Mouse (Mus musculus) heart, embryonic 13.5 days (tissue): ENCODE measurements at regions not wholly inside any gene's neighbourhood (a gene's known extent, or its start where the extent isn't known, plus 50 kb on each side); places are given as distances from the start of the nearest gene placed in this dataset.
"Not testable (repeated sequence)": the region's sequence is repeated elsewhere in the genome, so short reads cannot be mapped to it uniquely, and the experiment has no call there.

Experiments used
- ATAC-seq: fragments of 200-750 bp; cut with Nextera tagmentation; 2 replicates; pipeline ENCODE4 v1.8.0; 2017; ENCODE audit warnings: moderate TSS enrichment; ENCODE audit not compliant: insufficient number of reproducible peaks, low FRiP score, low TSS enrichment; ENCODE audit errors: extremely low read depth
- H3K27ac ChIP-seq: fragments of 300-500 bp; sonication (generic); replicated peaks from 2 replicates; pipeline ENCODE4 v1.5.1; 2015; ENCODE audit warnings: moderate library complexity, mild to moderate bottlenecking, inconsistent platforms
- H3K27me3 ChIP-seq: fragments of 300-500 bp; sonication (generic); replicated peaks from 2 replicates; pipeline ENCODE4 v1.6.1; 2015; ENCODE audit warnings: mild to moderate bottlenecking, inconsistent platforms
- H3K36me3 ChIP-seq: fragments of 300-500 bp; sonication (generic); 2 replicates; pipeline ENCODE4 v1.6.1; 2015; ENCODE audit warnings: mild to moderate bottlenecking, inconsistent platforms
- H3K4me1 ChIP-seq: fragments of 300-500 bp; sonication (generic); 2 replicates; pipeline ENCODE4 v1.6.1; 2015; ENCODE audit warnings: inconsistent platforms
- H3K4me2 ChIP-seq: fragments of 300-500 bp; sonication (generic); 2 replicates; pipeline ENCODE4 v1.6.1; 2015; ENCODE audit warnings: inconsistent platforms, mild to moderate bottlenecking, moderate library complexity
- H3K4me3 ChIP-seq: fragments of 300-500 bp; sonication (generic); 2 replicates; pipeline ENCODE4 v1.5.1; 2015; ENCODE audit warnings: moderate library complexity, mild to moderate bottlenecking, inconsistent platforms
- H3K9ac ChIP-seq: fragments of 300-500 bp; sonication (generic); 2 replicates; pipeline ENCODE4 v1.6.1; 2015; ENCODE audit warnings: inconsistent platforms, mild to moderate bottlenecking, moderate library complexity
- H3K9me3 ChIP-seq: fragments of 300-500 bp; sonication (generic); 2 replicates; pipeline ENCODE4 v1.6.1; 2016; ENCODE audit warnings: inconsistent platforms
- WGBS: fragments of 180-500 bp; shearing (Covaris S2); methylation state at CpG from one replicate; pipeline ENCODE4 v1.1.7; 2015; ENCODE audit warnings: mixed read lengths; 5-methylcytosine and 5-hydroxymethylcytosine counted together

DNA sequence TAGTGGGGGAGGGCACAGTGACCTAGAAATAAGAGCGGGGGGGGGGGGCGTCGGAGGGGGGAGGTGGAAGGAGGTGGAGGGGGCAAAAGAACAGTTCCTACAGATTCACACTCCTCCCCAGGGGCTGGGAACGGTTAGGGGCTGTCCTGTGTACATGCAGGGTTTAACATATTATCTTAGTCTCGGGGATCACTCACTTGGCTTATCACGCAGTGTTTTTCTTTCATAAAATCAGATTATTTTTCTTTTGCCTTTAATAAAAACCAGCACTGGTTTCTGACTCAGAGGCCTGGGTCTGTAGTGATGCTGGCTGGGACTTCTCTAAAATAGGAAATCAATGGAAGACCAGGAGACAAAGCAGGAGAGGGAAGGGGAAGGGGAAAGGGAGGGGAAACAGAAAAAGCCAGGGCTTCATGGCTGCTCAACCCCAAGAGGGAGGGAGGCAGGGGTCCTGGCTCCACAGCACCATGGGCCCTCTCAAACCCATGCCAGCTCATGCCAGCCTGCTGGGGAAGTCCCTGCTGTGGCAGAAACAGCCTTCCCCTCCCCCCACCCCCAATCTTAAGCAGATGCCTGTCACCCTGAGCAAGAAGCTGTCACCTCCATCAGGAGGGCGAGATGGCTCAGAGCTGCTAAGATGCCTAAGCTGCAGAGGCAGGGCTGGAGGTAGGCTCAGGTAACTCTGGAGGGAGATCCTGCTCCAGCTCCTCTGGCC, 108.3 kb upstream of the Syt13 start:
- Histone ChIP-seq H3K9me3 (peaks cover 6% of the 10 kb centered on the region; the same call in 1 of the 2 replicates), H3K27me3 (peaks cover 30% of the 10 kb centered on the region), H3K4me1 (peaks cover 14% of the 10 kb centered on the region), H3K36me3 (no peaks in the 10 kb centered on the region), H3K27ac (no peak overlapping the region), H3K9ac (no peak overlapping the region), H3K4me2 (no peak overlapping the region), H3K4me3 (no peak overlapping the region)
- ATAC-seq = no peak
- WGBS = 12% methylated on average over 7 of the region's 7 CpGs

DNA sequence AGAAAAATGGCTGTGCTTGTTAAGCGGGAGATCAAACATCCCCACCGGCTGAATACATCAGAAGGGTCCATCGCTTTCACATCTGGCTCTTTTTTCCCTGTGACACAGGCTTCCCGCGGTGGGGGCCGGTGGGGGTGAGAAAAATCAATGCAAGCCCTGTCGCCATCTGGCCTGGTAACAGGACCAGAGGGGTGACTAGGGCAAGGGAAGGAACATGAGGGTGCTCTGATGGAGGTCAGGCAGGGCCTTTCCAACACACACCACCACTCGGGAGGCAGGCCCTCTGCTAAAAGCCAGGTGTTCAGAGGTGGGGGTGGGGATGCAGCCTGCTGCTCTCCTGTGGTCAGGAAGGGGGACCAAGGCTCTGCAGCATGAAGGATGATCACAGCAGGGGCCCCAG, 107.5 kb upstream of the Syt13 start:
- Histone ChIP-seq H3K27me3 (peaks cover 34% of the 10 kb centered on the region), H3K4me2 (no peak overlapping the region), H3K4me3 (no peak overlapping the region), H3K36me3 (no peaks in the 10 kb centered on the region), H3K27ac (no peak overlapping the region), H3K9me3 (peaks cover 6% of the 10 kb centered on the region; the same call in 1 of the 2 replicates), H3K4me1 (peaks cover 14% of the 10 kb centered on the region), H3K9ac (no peak overlapping the region)
- WGBS = 16% methylated on average over 8 of the region's 8 CpGs
- no peak for ATAC-seq

DNA sequence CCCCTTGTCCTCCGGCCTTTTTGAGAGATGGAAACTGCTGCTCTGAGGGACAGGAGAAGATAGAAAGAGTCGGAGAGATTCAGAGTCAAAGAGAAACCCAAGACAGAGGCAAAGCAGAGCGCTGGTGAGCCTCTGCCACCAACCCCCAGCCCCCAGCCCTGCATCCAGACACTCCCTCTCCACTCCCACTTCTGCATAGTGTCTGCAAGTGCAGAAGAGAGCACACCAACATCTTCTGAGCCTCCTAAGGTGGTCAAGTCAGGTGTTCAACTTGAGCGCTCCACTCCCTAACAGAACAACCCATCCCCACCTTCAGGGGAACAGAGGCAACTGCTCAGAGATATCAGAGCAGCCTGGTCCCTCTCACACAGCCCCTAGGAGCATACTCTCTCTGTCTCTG, 106.8 kb upstream of the Syt13 start:
- Histone ChIP-seq H3K4me1 (peaks cover 14% of the 10 kb centered on the region), H3K9ac (no peak overlapping the region), H3K36me3 (no peaks in the 10 kb centered on the region), H3K4me3 (no peak overlapping the region), H3K27ac (no peak overlapping the region), H3K9me3 (peaks cover 6% of the 10 kb centered on the region; the same call in 1 of the 2 replicates), H3K27me3 (peaks cover 39% of the 10 kb centered on the region), H3K4me2 (no peak overlapping the region)
- no peak for ATAC-seq
- 55% methylated on average over 4 of the region's 4 CpGs for WGBS

DNA sequence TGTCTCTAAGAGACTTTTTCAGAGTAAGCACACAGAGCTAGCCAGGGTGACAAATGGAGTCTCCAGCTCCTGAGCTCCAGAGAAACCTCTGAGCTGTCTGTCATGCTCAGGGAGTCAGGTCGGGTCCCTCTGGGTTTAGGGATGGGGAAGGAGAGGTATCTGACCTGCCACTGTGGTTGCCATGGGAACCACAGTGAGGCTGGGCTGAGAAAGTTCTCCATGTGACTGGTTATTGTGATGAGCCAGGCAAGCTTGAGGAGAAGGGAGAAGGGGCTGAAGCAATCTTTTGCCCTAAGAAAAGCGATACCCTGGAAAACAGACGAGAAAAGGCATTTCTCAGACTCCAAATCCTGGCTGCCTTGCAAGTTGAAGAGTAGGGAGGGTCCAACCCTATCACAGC, 105.7 kb upstream of the Syt13 start:
- H3K27me3 ChIP-seq = peaks cover 44% of the 10 kb centered on the region
- H3K27ac ChIP-seq = no peak overlapping the region
- no peak for ATAC-seq
- no peak overlapping the region for H3K4me3 ChIP-seq
- WGBS = 37% methylated on average over 3 of the region's 3 CpGs
- H3K9ac ChIP-seq = no peak overlapping the region
- no peaks in the 10 kb centered on the region for H3K9me3 ChIP-seq
- no peak overlapping the region for H3K4me2 ChIP-seq
- H3K36me3 ChIP-seq = no peaks in the 10 kb centered on the region
- H3K4me1 ChIP-seq = peaks cover 14% of the 10 kb centered on the region

DNA sequence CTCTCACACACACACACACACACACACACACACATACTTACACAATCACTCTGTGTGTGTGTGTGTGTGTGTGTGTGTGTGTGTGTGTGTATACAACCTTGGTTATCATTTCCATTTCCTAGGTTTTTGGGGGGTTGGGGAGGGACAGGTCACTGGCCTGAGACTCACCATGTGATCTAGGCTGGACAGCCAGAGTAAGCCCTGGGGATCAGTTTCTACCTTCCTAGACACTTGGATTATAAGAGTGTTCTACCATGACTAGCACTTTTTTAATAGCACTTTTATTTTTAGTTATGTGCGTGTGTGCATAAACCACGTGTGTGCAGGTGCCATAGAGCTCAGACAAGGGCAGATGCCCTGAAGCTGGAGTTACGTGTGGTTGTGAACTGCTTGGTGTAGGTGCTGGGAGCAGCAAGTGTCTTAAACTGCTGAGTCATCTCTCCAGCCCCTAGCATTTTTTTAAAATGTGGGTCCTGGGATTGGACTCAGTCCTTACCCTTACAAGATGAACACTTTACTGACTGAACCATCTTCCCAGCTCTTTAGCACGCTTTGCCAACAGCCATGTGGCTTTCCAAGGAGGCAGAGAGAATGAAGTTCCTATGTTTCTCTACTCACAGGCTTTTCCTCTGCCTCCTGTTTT, 105.1 kb upstream of the Syt13 start:
- no peak overlapping the region for H3K4me2 ChIP-seq
- no peak for ATAC-seq
- WGBS = 62% methylated on average over 4 of the region's 4 CpGs

DNA sequence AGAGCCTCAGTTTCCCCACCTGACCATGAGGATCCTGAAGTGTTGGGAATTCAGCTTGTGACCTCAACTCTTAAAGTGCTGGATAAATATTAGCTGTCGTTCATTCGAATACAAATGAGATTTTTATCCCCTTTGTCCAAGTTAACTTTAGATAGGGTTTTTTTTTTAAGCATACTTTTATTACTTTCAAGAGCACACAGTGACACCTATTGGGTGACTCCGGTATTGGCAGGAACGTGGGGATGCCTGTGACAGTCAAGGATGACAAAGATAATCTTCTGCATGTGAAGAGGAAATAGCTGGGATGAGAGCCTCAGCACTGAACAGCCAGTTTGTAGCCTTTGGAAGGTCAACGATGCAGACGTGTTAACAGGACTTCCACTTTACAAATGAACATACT, 103.9 kb upstream of the Syt13 start:
- not testable (repeated sequence) for H3K4me1 ChIP-seq, H3K9me3 ChIP-seq, H3K4me3 ChIP-seq, H3K27ac ChIP-seq, H3K36me3 ChIP-seq, H3K9ac ChIP-seq, H3K4me2 ChIP-seq, ATAC-seq
- peaks cover 45% of the 10 kb centered on the region for H3K27me3 ChIP-seq
- WGBS = 5% methylated on average over 6 of the region's 6 CpGs

More for the DNA sequence above, 105.1 kb upstream of the Syt13 start:
- no peak overlapping the region for H3K9ac ChIP-seq
- no peak overlapping the region for H3K4me3 ChIP-seq
- no peaks in the 10 kb centered on the region for H3K9me3 ChIP-seq
- H3K27me3 ChIP-seq = peaks cover 45% of the 10 kb centered on the region
- no peaks in the 10 kb centered on the region for H3K36me3 ChIP-seq
- H3K27ac ChIP-seq = no peak overlapping the region
- peaks cover 14% of the 10 kb centered on the region for H3K4me1 ChIP-seq

DNA sequence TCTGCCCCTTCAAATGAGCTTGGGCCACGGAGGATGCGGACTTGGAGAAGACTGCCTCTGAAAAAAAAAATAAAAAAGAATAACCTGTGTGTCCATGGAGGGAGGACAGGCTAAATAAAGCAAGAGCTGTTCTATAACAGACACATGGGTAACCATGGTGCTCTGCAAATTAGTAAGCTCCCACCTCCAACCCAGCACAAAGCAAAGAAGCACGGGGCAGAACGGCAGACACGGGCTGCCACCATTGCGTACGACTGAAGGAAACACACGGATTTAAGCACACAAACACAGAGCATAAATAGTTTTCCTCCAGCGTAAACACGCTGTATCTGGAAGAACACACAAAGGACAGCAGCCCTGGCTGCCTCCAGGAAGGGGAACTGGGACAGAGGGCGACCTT, 101.9 kb upstream of the Syt13 start:
- H3K9me3 ChIP-seq = no peaks in the 10 kb centered on the region
- WGBS = 61% methylated on average over 11 of the region's 11 CpGs
- ATAC-seq = no peak

DNA sequence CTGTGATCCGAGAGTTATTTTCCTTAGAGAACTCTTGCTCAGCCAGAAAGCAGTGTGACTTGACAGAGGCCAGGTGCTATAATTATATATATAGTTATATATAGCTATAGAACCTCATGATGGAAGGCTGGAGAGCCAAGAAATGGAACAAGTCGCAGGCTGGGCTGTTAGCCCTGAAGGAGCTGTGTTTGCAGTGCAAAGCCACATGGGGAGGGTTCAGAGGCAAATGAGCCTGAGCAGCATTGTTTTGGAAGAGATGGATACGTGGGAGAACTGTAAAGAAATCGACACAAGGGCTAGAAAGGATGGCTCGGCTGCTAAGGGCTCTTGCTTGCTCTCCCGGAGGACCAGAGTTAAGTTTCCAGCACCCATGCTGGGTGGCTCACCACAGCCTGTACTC, 95.3 kb upstream of the Syt13 start:
- 60% methylated on average over 6 of the region's 6 CpGs for WGBS
- no peaks in the 10 kb centered on the region for H3K36me3 ChIP-seq
- no peak overlapping the region for H3K27ac ChIP-seq
- H3K9me3 ChIP-seq = no peaks in the 10 kb centered on the region
- peaks cover 8% of the 10 kb centered on the region; the same call in 1 of the 2 replicates for H3K27me3 ChIP-seq
- no peaks in the 10 kb centered on the region for H3K4me1 ChIP-seq
- H3K4me2 ChIP-seq = no peak overlapping the region
- no peak overlapping the region for H3K9ac ChIP-seq
- ATAC-seq = no peak
- H3K4me3 ChIP-seq = no peak overlapping the region

More for the DNA sequence above, 101.9 kb upstream of the Syt13 start:
- no peak overlapping the region for H3K4me2 ChIP-seq
- H3K36me3 ChIP-seq = no peaks in the 10 kb centered on the region
- H3K9ac ChIP-seq = no peak overlapping the region
- H3K27ac ChIP-seq = no peak overlapping the region
- H3K27me3 ChIP-seq = peaks cover 38% of the 10 kb centered on the region
- H3K4me1 ChIP-seq = no peaks in the 10 kb centered on the region
- H3K4me3 ChIP-seq = no peak overlapping the region

DNA sequence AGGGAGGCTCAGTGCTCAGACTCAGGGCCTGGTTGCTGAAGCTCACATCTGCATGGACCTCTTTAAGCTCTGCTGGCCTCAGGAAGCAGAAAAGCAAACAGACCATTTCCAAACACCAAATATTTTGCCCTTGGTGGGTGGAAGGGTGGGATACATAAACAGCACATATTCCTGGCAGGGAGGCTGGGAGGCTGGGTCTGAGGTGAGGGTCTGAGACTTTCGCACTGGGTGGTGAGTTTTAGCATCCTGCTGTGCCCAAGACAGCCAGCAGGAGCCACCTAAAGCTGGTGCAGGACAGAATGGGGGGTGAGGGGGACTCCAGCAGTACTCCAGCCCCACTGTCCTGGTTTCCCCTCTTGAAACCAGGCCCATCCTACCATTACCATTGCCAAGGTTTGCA, 90.6 kb upstream of the Syt13 start:
- Histone ChIP-seq H3K4me3 (no peak overlapping the region), H3K27ac (no peak overlapping the region), H3K4me1 (peaks cover 8% of the 10 kb centered on the region; the same call in 1 of the 2 replicates), H3K4me2 (no peak overlapping the region), H3K27me3 (peaks cover 8% of the 10 kb centered on the region; the same call in 1 of the 2 replicates), H3K9ac (no peak overlapping the region), H3K36me3 (no peaks in the 10 kb centered on the region), H3K9me3 (no peaks in the 10 kb centered on the region)
- ATAC-seq = no peak
- 76% methylated on average over 1 of the region's 1 CpGs for WGBS

DNA sequence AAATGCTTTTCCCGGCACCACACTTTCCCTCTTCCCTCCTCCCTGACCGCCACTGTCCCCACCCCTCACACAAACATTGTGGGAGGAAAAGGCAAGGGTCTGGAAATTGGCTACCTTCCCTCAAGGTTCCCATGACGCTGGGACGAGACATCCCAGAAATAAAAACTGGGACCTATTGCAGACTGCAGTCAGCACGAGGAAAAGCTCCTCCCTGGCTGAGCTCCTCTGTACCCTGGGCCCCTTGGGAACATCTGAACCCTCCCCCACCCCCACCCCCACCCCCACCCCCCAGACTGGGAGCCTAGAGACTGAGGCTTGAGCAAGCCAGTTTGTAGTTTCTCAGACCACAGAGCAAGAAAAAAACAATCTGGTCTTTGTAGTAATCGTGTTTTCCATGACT, 89.5 kb upstream of the Syt13 start:
- no peak overlapping the region for H3K4me3 ChIP-seq
- ATAC-seq = no peak
- WGBS = 17% methylated on average over 6 of the region's 6 CpGs

DNA sequence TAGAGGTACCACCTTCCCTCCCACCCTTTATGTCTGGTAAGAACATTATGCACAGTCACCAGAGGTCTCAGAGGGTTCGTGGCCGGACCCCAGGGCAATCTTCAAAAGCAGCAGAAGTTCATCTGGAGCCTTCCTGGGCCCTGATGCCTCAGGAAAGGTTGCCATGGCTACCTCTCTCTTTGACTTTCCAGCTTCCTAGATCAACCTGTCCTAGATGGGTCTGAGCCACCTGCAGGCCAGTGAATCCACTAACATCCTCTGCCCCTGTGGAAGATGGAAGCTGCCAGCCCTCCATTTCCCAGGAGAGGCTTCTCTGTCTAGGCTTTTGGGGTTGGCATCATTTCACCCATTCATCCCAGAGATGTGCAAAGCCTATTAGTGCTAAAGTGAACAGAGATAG, 84.8 kb upstream of the Syt13 start:
- peaks cover 5% of the 10 kb centered on the region; the same call in 1 of the 2 replicates for H3K4me1 ChIP-seq
- WGBS = 90% methylated on average over 2 of the region's 2 CpGs
- no peak overlapping the region for H3K4me2 ChIP-seq
- no peaks in the 10 kb centered on the region for H3K36me3 ChIP-seq
- H3K27ac ChIP-seq = no peak overlapping the region
- H3K9me3 ChIP-seq = no peaks in the 10 kb centered on the region
- no peak overlapping the region for H3K9ac ChIP-seq
- ATAC-seq = no peak
- H3K4me3 ChIP-seq = no peak overlapping the region
- H3K27me3 ChIP-seq = no peaks in the 10 kb centered on the region

More for the DNA sequence above, 89.5 kb upstream of the Syt13 start:
- Histone ChIP-seq H3K4me2 (no peak overlapping the region), H3K27me3 (peaks cover 8% of the 10 kb centered on the region; the same call in 1 of the 2 replicates), H3K9me3 (no peaks in the 10 kb centered on the region), H3K27ac (no peak overlapping the region), H3K9ac (no peak overlapping the region), H3K4me1 (peaks cover 8% of the 10 kb centered on the region; the same call in 1 of the 2 replicates), H3K36me3 (no peaks in the 10 kb centered on the region)

DNA sequence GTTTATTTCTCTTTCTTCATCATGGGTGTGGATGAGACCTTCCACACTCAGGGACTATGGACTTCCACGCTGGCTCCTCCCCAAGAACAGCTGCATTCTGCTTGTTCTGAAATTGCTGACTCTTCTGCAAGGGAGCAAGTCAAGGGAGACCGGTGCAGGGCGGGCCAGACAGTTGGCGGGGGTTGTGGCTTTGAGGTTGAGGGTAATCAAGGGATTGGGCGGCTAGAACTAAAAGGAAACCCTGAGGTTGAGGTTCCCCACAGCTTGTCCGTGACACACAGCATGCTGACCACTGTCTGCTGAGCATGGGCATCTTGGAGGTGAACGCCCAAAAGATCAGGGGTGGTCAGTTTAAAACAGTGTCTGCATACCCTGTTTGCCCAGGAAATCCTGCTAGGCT, 83.1 kb upstream of the Syt13 start:
- Histone ChIP-seq H3K27me3 (no peaks in the 10 kb centered on the region), H3K27ac (no peak overlapping the region), H3K9me3 (no peaks in the 10 kb centered on the region), H3K9ac (no peak overlapping the region), H3K4me2 (no peak overlapping the region), H3K4me1 (no peaks in the 10 kb centered on the region), H3K4me3 (no peak overlapping the region), H3K36me3 (no peaks in the 10 kb centered on the region)
- WGBS = 63% methylated on average over 7 of the region's 7 CpGs
- ATAC-seq = no peak
